Mouse (Mus musculus) kidney, adult 2 months (tissue): ENCODE measurements around the gene Xab2. TPM values are rescaled to one million over a fixed set of nuclear protein-coding genes. Genes with fewer than 3 reads are reported as not detected.
"Not testable (repeated sequence)": the region's sequence is repeated elsewhere in the genome, so short reads cannot be mapped to it uniquely, and the experiment has no call there.

ENCODE experiments used
- DNase-seq: peaks from one replicate; pipeline ENCODE4 v3.0.0; 2021
- H3K27ac ChIP-seq: fragments of 200-500 bp; 2 replicates; pipeline ENCODE4 v1.5.1; 2012; ENCODE audit warnings: low read depth, low read length, control low read depth, inconsistent platforms; ENCODE audit not compliant: insufficient read depth
- H3K27me3 ChIP-seq: fragments of 200-500 bp; replicated peaks from 2 replicates; pipeline ENCODE4 v1.6.1; 2012; ENCODE audit warnings: mild to moderate bottlenecking, moderate library complexity, low read length, inconsistent platforms; ENCODE audit not compliant: control insufficient read depth, insufficient read depth
- H3K36me3 ChIP-seq: fragments of 200-500 bp; 2 replicates; pipeline ENCODE4 v1.6.1; 2012; ENCODE audit warnings: mild to moderate bottlenecking, moderate library complexity, low read length, inconsistent platforms; ENCODE audit not compliant: control insufficient read depth, insufficient read depth
- H3K4me1 ChIP-seq: fragments of 200-500 bp; 2 replicates; pipeline ENCODE4 v1.6.1; 2011; ENCODE audit warnings: low read length; ENCODE audit not compliant: control insufficient read depth, insufficient read depth
- H3K4me3 ChIP-seq: fragments of 200-500 bp; 2 replicates; pipeline ENCODE4 v1.5.1; 2011; ENCODE audit warnings: mild to moderate bottlenecking, low read depth, low read length, control low read depth; ENCODE audit not compliant: insufficient read depth
- CTCF ChIP-seq: fragments of 200-500 bp; conservative IDR thresholded peaks from 2 replicates; pipeline ENCODE4 v1.5.1; 2011; ENCODE audit warnings: low read depth, mild to moderate bottlenecking, control low read depth, low read length, moderate library complexity, mixed read lengths; ENCODE audit not compliant: insufficient read depth, insufficient read length
- POLR2A ChIP-seq: fragments of 200-500 bp; IDR thresholded peaks from one replicate; pipeline ENCODE4 v1.6.1; 2011; ENCODE audit warnings: low read depth, low read length, control low read depth
- WGBS: fragments of 180-500 bp; shearing (Covaris S2); methylation state at CpG from one replicate; pipeline ENCODE4 v1.1.7; 2018; 5-methylcytosine and 5-hydroxymethylcytosine counted together
- polyA plus RNA-seq: library from polyadenylated mRNA; depleted of rRNA; stranded (reverse); fragments of >200 nt; gene quantifications from 2 replicates; pipeline ENCODE4 v1.2.3, GENCODE M21; 2012

The Xab2 gene
- polyA plus RNA-seq, 1 experiment = 44.8 TPM

- no peaks in the 10 kb centered on the region for H3K27me3 ChIP-seq
- H3K4me1 ChIP-seq = peaks cover 14% of the 10 kb centered on the region
- WGBS = 79% methylated on average over 2 of the region's 2 CpGs
- TF ChIP-seq POLR2A (no peak), CTCF (no peak)
- H3K36me3 ChIP-seq = no peaks in the 10 kb centered on the region
- DNase-seq = no peak
- no peak overlapping the region for H3K4me3 ChIP-seq
- no peak overlapping the region for H3K27ac ChIP-seq
Observed at GRCm38 (mm10) chr8:3594466-3594865, 26.6 kb downstream of the Xab2 start.

GRCm38 (mm10) chr8:3593470-3593869, 27.6 kb downstream of the Xab2 start:
- Histone ChIP-seq H3K27me3 (no peaks in the 10 kb centered on the region), H3K27ac (no peak overlapping the region), H3K4me3 (no peak overlapping the region), H3K36me3 (no peaks in the 10 kb centered on the region), H3K4me1 (peaks cover 14% of the 10 kb centered on the region)
- DNase-seq = peak; percentile 66
- no peak for TF ChIP-seq POLR2A
- no peak for TF ChIP-seq CTCF
- WGBS = 54% methylated on average over 3 of the region's 3 CpGs

GRCm38 (mm10) chr8:3588258-3588633, 32.9 kb downstream of the Xab2 start:
- H3K4me1 ChIP-seq = peaks cover under 1% of the 10 kb centered on the region; the same call in 1 of the 2 replicates
- TF ChIP-seq CTCF = no peak
- TF ChIP-seq POLR2A = no peak
- 6% methylated on average over 11 of the region's 11 CpGs for WGBS
- H3K27ac ChIP-seq = peak overlapping the region; percentile 72
- H3K4me3 ChIP-seq = peak overlapping the region; percentile 85
- no peaks in the 10 kb centered on the region for H3K27me3 ChIP-seq
- H3K36me3 ChIP-seq = no peaks in the 10 kb centered on the region
- peak; percentile 12 for DNase-seq

- TF ChIP-seq POLR2A = peak; percentile 74
- TF ChIP-seq CTCF = no peak
- WGBS = under 1% methylated on average over 75 of the region's 77 CpGs
- Histone ChIP-seq H3K4me3 (peak overlapping the region; percentile 85), H3K36me3 (no peaks in the 10 kb centered on the region), H3K27ac (peak overlapping the region; percentile 72), H3K27me3 (no peaks in the 10 kb centered on the region), H3K4me1 (no peaks in the 10 kb centered on the region)
- peak; percentile 89 for DNase-seq
Observed at GRCm38 (mm10) chr8:3587391-3588257, 33.5 kb downstream of the Xab2 start.

- 6% methylated on average over 7 of the region's 7 CpGs for WGBS
- Histone ChIP-seq H3K27me3 (no peaks in the 10 kb centered on the region), H3K27ac (peak within 1 kb of the TSS; percentile 72), H3K36me3 (no peaks in the 10 kb centered on the region), H3K4me1 (no peaks in the 10 kb centered on the region), H3K4me3 (peak within 1 kb of the TSS; percentile 85)
- no peak for DNase-seq
- TF ChIP-seq POLR2A (no peak), CTCF (no peak)
Observed at GRCm38 (mm10) chr8:3586993-3587390, 34.1 kb downstream of the Xab2 start, which contains the start of gene Camsap3. Camsap3 (plus strand) TSS chr8:3587293.

- H3K4me3 ChIP-seq = no peak overlapping the region
- no peak for TF ChIP-seq CTCF
- no peak for TF ChIP-seq POLR2A
- DNase-seq = no peak
- no peaks in the 10 kb centered on the region for H3K4me1 ChIP-seq
- H3K27ac ChIP-seq = no peak overlapping the region
- 96% methylated on average over 2 of the region's 2 CpGs for WGBS
- no peaks in the 10 kb centered on the region for H3K27me3 ChIP-seq
- no peaks in the 10 kb centered on the region for H3K36me3 ChIP-seq
Observed at GRCm38 (mm10) chr8:3586452-3586851, 34.7 kb downstream of the Xab2 start.

- H3K27ac ChIP-seq, H3K36me3 ChIP-seq, DNase-seq, H3K27me3 ChIP-seq, H3K4me3 ChIP-seq, H3K4me1 ChIP-seq: not testable (repeated sequence)
- WGBS = 86% methylated on average over 3 of the region's 3 CpGs
Observed at GRCm38 (mm10) chr8:3581961-3582360, 39.2 kb downstream of the Xab2 start.
